Mouse (Mus musculus): ENCODE results near the gene Fbxl17. TPM values are rescaled to one million over a fixed set of nuclear protein-coding genes. Genes with fewer than 3 reads are reported as not detected.

The Fbxl17 gene
- polyA plus RNA-seq, 1 experiment from 2014 or later = 22.7 TPM

DNA sequence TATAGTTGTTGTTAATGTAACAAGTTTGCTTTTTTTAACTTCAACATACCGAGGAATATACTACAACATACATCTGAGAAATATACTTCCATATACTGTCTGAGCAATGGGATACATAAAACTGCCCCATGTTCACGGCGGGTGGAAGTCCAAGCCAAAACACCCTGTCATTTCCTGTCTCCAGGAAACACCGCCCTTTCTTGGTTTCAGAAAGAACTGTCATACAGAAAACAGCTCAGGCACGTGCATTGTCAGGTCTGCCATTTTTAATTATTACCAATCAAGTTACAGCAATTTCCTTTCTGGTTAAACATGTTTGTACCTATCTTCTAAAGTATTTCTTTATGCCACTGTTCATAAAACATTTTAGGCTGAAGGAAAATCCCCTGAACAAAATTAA lies 155.7 kb downstream of the Fbxl17 start:
- Histone ChIP-seq H3K4me1 (ENCODE audit: control insufficient read depth, insufficient read depth, low read length) (no peaks in the 10 kb centered on the region), H3K4me3 (ENCODE audit: low read depth, low read length) (no peak overlapping the region), H3K9me3 (replicated peaks; ENCODE audit: control insufficient read depth, low read length, poor library complexity, severe bottlenecking) (0 out of 2 replicates have a peak, but pooled peaks cover 4% of the 10 kb centered on the region), H3K27me3 (ENCODE audit: control insufficient read depth, insufficient read depth, low read depth, low read length) (no peaks in the 10 kb centered on the region), H3K36me3 (ENCODE audit: control insufficient read depth, insufficient read depth, low read length) (no peaks in the 10 kb centered on the region), H3K4me2 (ENCODE audit: low read length) (no peak overlapping the region), H3K9ac (ENCODE audit: low read depth, low read length) (no peak overlapping the region), H3K27ac (ENCODE audit: low read length) (no peak overlapping the region)
- ATAC-seq = no peak
- 85% methylated on average over 5 of the region's 5 CpGs for WGBS

DNA sequence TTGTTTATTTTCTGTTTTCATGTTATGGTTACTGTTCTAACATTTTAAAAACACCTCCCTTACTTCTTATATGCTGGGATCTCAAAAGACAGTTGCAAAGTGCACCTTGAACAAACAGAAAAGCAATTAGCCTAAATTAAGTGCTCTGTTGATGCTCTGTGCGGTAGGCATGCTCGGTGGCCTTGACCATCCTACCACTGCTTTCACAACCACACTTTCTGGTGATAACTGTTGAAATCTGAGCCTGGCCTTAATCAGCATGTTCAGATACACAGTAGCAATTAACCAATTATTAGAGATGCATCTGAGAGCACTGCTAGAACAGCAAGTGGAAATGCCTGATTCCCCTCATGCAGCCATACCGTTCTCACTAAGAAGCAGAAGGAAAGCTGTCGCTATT lies 156.7 kb downstream of the Fbxl17 start:
- Histone ChIP-seq H3K4me2 (ENCODE audit: low read length) (no peak overlapping the region), H3K9me3 (replicated peaks; ENCODE audit: control insufficient read depth, low read length, poor library complexity, severe bottlenecking) (0 out of 2 replicates have a peak, but pooled peaks cover 4% of the 10 kb centered on the region), H3K4me1 (ENCODE audit: control insufficient read depth, insufficient read depth, low read length) (no peaks in the 10 kb centered on the region), H3K36me3 (ENCODE audit: control insufficient read depth, insufficient read depth, low read length) (no peaks in the 10 kb centered on the region), H3K27ac (ENCODE audit: low read length) (no peak overlapping the region), H3K27me3 (ENCODE audit: control insufficient read depth, insufficient read depth, low read depth, low read length) (no peaks in the 10 kb centered on the region), H3K9ac (ENCODE audit: low read depth, low read length) (no peak overlapping the region), H3K4me3 (ENCODE audit: low read depth, low read length) (no peak overlapping the region)
- 74% methylated on average over 4 of the region's 4 CpGs for WGBS
- ATAC-seq = no peak

DNA sequence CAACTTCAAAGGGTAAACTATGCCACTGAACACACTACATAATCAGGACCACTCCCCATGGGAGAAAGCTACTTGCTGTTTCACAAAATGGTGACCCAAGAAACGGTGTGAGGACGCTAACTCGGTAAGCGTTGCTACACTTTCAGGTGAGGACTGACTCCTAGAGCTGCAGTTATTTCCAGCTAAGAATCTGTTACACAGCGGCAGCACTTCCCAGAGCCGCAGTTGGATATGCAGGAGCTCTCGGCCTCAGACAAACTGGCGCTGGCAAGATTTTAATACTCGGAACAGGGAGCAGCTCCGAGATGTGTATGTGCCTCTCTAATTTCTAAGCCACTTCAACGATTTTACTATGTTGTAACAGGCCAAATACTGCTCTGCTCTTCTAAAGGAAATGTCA lies 157.4 kb downstream of the Fbxl17 start:
- no peak for ATAC-seq
- H3K4me3 ChIP-seq (ENCODE audit: low read depth, low read length) = no peak overlapping the region
- no peaks in the 10 kb centered on the region for H3K27me3 ChIP-seq (ENCODE audit: control insufficient read depth, insufficient read depth, low read depth, low read length)
- H3K27ac ChIP-seq (ENCODE audit: low read length) = no peak overlapping the region
- H3K4me2 ChIP-seq (ENCODE audit: low read length) = no peak overlapping the region
- H3K9ac ChIP-seq (ENCODE audit: low read depth, low read length) = no peak overlapping the region
- H3K4me1 ChIP-seq (ENCODE audit: control insufficient read depth, insufficient read depth, low read length) = no peaks in the 10 kb centered on the region
- H3K9me3 ChIP-seq (replicated peaks; ENCODE audit: control insufficient read depth, low read length, poor library complexity, severe bottlenecking) = 0 out of 2 replicates have a peak, but pooled peaks cover 4% of the 10 kb centered on the region
- WGBS = 88% methylated on average over 11 of the region's 11 CpGs
- no peaks in the 10 kb centered on the region for H3K36me3 ChIP-seq (ENCODE audit: control insufficient read depth, insufficient read depth, low read length)

DNA sequence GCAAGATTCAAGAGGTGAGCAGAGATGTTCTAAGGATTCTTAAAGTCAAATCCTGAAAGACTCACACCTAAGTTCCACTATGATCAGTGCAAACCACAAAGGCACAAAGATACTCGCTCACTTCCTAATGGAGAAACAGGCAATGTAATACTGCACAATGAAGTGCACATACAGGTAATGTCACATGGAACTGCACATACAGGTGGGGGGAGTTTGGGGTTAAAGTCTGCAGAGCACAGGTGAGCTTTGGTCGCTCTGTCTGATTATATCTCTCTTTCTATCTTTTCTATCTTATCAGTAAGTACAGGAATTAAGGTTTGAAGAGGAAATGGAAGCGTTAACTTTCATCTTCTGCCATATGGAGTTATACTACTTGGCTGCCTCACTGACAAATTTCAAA lies 158.6 kb downstream of the Fbxl17 start:
- Histone ChIP-seq H3K4me2 (ENCODE audit: low read length) (no peak overlapping the region), H3K36me3 (ENCODE audit: control insufficient read depth, insufficient read depth, low read length) (no peaks in the 10 kb centered on the region), H3K4me1 (ENCODE audit: control insufficient read depth, insufficient read depth, low read length) (no peaks in the 10 kb centered on the region), H3K27ac (ENCODE audit: low read length) (no peak overlapping the region), H3K9me3 (replicated peaks; ENCODE audit: control insufficient read depth, low read length, poor library complexity, severe bottlenecking) (no peaks in the 10 kb centered on the region), H3K4me3 (ENCODE audit: low read depth, low read length) (no peak overlapping the region), H3K27me3 (ENCODE audit: control insufficient read depth, insufficient read depth, low read depth, low read length) (no peaks in the 10 kb centered on the region), H3K9ac (ENCODE audit: low read depth, low read length) (no peak overlapping the region)
- WGBS = 93% methylated on average over 3 of the region's 3 CpGs
- ATAC-seq = no peak

DNA sequence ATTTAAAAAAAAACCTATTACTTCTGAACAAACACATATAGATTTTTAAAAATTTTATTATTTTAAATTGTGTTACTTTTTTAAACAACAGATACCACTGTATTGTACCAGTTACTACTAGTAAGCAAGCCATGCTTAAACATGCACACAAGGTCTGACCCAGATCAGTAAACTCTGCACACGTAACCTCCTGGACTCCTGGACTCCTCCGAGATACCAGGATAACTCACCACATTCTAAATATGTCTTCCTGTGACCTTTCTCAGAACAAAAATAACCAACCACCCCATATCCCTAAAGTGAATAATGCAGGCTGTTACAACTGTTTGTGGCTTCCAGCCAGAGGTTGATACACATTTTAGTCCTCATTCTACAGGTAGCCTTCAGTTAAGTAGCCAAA lies 170.9 kb downstream of the Fbxl17 start:
- Histone ChIP-seq H3K27me3 (ENCODE audit: control insufficient read depth, insufficient read depth, low read depth, low read length) (no peaks in the 10 kb centered on the region), H3K4me2 (ENCODE audit: low read length) (no peak overlapping the region), H3K27ac (ENCODE audit: low read length) (no peak overlapping the region), H3K4me3 (ENCODE audit: low read depth, low read length) (no peak overlapping the region), H3K9ac (ENCODE audit: low read depth, low read length) (no peak overlapping the region), H3K36me3 (ENCODE audit: control insufficient read depth, insufficient read depth, low read length) (no peaks in the 10 kb centered on the region), H3K9me3 (replicated peaks; ENCODE audit: control insufficient read depth, low read length, poor library complexity, severe bottlenecking) (no peaks in the 10 kb centered on the region), H3K4me1 (ENCODE audit: control insufficient read depth, insufficient read depth, low read length) (no peaks in the 10 kb centered on the region)
- 91% methylated on average over 2 of the region's 2 CpGs for WGBS
- ATAC-seq = no peak

DNA sequence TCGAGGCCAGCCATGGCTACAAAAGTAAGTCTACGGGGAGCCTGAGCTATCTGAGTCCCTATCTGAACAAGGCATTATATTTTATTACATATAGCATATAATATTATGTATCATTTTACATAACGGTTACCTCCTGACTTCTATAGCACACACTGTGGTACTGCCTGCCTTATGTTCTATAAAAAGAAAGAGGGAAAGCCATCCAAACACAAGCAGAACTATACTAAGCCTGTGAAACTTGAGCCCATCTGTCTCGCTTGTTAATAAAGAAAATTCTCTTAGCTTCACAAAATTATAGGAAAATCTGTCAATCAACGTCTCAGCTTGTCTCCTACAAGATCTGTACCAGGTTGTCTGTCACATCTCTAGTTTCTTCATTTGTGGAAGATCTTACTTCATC lies 173.6 kb downstream of the Fbxl17 start:
- H3K9ac ChIP-seq (ENCODE audit: low read depth, low read length) = no peak overlapping the region
- WGBS = 95% methylated on average over 5 of the region's 5 CpGs
- no peak for ATAC-seq
- peaks cover 5% of the 10 kb centered on the region for H3K4me1 ChIP-seq (ENCODE audit: control insufficient read depth, insufficient read depth, low read length)
- no peaks in the 10 kb centered on the region for H3K36me3 ChIP-seq (ENCODE audit: control insufficient read depth, insufficient read depth, low read length)
- H3K27me3 ChIP-seq (ENCODE audit: control insufficient read depth, insufficient read depth, low read depth, low read length) = no peaks in the 10 kb centered on the region
- H3K9me3 ChIP-seq (replicated peaks; ENCODE audit: control insufficient read depth, low read length, poor library complexity, severe bottlenecking) = no peaks in the 10 kb centered on the region
- H3K4me3 ChIP-seq (ENCODE audit: low read depth, low read length) = no peak overlapping the region
- no peak overlapping the region for H3K27ac ChIP-seq (ENCODE audit: low read length)
- H3K4me2 ChIP-seq (ENCODE audit: low read length) = no peak overlapping the region

DNA sequence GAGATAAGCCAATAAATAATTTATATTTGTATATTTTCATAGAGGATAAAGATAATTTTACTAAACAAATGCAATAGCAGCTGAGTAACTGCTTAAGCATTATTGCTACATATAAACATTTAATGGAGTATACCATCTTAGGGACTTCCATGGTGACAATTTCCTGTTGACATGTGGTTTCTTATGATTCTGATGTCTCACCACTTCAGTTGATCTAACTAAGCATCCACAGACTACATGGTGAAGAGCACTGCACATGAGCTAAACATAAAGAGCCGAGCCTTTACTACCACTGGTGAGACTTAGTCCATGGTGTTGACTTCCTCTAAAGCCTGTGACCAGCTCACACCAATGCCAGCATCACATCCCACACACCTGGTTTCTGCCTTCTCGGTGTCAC lies 175.1 kb downstream of the Fbxl17 start:
- 98% methylated on average over 2 of the region's 2 CpGs for WGBS
- H3K4me2 ChIP-seq (ENCODE audit: low read length) = no peak overlapping the region
- H3K9me3 ChIP-seq (replicated peaks; ENCODE audit: control insufficient read depth, low read length, poor library complexity, severe bottlenecking) = no peaks in the 10 kb centered on the region
- no peaks in the 10 kb centered on the region for H3K36me3 ChIP-seq (ENCODE audit: control insufficient read depth, insufficient read depth, low read length)
- ATAC-seq = no peak
- H3K4me3 ChIP-seq (ENCODE audit: low read depth, low read length) = no peak overlapping the region
- no peaks in the 10 kb centered on the region for H3K27me3 ChIP-seq (ENCODE audit: control insufficient read depth, insufficient read depth, low read depth, low read length)
- no peak overlapping the region for H3K9ac ChIP-seq (ENCODE audit: low read depth, low read length)
- H3K27ac ChIP-seq (ENCODE audit: low read length) = no peak overlapping the region
- peaks cover 7% of the 10 kb centered on the region for H3K4me1 ChIP-seq (ENCODE audit: control insufficient read depth, insufficient read depth, low read length)

DNA sequence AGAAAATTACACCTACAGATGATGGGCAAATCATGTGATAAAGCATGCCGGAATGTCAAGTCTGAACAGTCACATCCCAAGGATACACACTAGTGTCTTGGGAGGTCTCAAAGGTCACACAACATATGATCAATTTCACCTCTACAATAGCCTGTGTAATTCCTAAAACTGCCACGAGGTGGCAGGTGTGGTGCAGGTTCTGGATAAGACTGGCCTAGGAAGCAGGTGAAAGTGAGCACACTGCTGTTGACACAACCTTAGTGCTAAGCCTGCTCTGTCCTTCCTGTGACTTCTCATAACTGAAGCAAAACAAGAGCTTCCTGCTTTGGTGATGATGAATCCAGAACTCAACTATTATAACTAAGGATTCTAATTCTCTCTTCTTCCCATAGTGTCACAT lies 175.8 kb downstream of the Fbxl17 start:
- 38% methylated on average over 2 of the region's 2 CpGs for WGBS
- no peak overlapping the region for H3K4me2 ChIP-seq (ENCODE audit: low read length)

DNA sequence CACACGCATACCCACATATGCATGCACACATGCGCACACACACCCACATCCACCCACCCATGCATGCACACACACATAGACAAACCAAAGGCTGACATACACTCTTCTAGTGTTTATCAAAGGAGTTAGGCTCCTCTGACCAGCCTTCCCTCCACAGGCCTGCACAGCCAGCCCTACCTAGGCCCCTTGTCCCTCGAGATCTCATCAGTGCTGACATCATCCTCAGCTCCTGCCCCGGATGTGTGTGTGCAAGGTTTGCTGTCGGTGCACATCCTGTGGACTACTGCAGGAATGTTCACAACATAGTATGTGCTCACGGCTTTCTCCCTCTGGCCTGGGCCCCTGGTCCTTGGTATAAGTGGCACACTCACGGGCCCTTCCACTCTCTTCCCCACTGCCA lies 177.0 kb downstream of the Fbxl17 start:
- no peak overlapping the region for H3K4me3 ChIP-seq (ENCODE audit: low read depth, low read length)
- H3K36me3 ChIP-seq (ENCODE audit: control insufficient read depth, insufficient read depth, low read length) = no peaks in the 10 kb centered on the region
- H3K27ac ChIP-seq (ENCODE audit: low read length) = no peak overlapping the region
- ATAC-seq = peak; percentile 49; the same call in 1 of the 2 replicates
- 86% methylated on average over 7 of the region's 7 CpGs for WGBS
- H3K27me3 ChIP-seq (ENCODE audit: control insufficient read depth, insufficient read depth, low read depth, low read length) = no peaks in the 10 kb centered on the region
- peaks cover 7% of the 10 kb centered on the region for H3K4me1 ChIP-seq (ENCODE audit: control insufficient read depth, insufficient read depth, low read length)
- no peak overlapping the region for H3K4me2 ChIP-seq (ENCODE audit: low read length)
- H3K9ac ChIP-seq (ENCODE audit: low read depth, low read length) = no peak overlapping the region
- H3K9me3 ChIP-seq (replicated peaks; ENCODE audit: control insufficient read depth, low read length, poor library complexity, severe bottlenecking) = no peaks in the 10 kb centered on the region

More for the DNA sequence above, 175.8 kb downstream of the Fbxl17 start:
- Histone ChIP-seq H3K27ac (ENCODE audit: low read length) (no peak overlapping the region), H3K9ac (ENCODE audit: low read depth, low read length) (no peak overlapping the region), H3K36me3 (ENCODE audit: control insufficient read depth, insufficient read depth, low read length) (no peaks in the 10 kb centered on the region), H3K9me3 (replicated peaks; ENCODE audit: control insufficient read depth, low read length, poor library complexity, severe bottlenecking) (no peaks in the 10 kb centered on the region), H3K4me1 (ENCODE audit: control insufficient read depth, insufficient read depth, low read length) (peaks cover 7% of the 10 kb centered on the region), H3K4me3 (ENCODE audit: low read depth, low read length) (no peak overlapping the region), H3K27me3 (ENCODE audit: control insufficient read depth, insufficient read depth, low read depth, low read length) (no peaks in the 10 kb centered on the region)
- ATAC-seq = peak; percentile 49; the same call in 1 of the 2 replicates

Data from midbrain, embryonic 16.5 days (tissue).